Mouse (Mus musculus) fat pad, adult 2 months (tissue): ENCODE results near the gene Prr3.
"Not testable (repeated sequence)": the region's sequence is repeated elsewhere in the genome, so short reads cannot be mapped to it uniquely, and the experiment has no call there.

Source experiments
- DNase-seq: peaks from one replicate; pipeline ENCODE4 v3.0.0-alpha.2; 2011; ENCODE audit warnings: low read depth, low spot score; ENCODE audit errors: extremely low read depth

The Prr3 gene

DNA sequence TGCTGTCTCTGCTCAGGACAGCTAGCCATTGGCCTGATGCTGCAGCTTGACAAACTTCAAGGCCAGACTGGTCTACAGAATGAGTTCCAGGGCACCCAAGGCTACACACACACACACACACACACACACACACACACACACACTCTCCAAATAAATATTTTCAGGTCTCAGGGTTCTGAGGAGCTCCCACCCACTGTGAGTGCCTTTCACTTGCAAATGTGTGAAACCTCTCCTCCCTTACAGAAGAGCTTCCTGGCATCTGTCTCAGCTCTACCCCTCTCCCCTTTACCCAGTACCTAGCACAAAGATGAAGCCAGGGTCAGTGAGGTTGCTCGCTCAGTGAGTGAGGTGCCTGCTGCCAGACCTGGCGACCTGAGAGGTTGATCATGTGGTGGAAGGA, 40.9 kb downstream of the Prr3 start:
- no peak for DNase-seq

DNA sequence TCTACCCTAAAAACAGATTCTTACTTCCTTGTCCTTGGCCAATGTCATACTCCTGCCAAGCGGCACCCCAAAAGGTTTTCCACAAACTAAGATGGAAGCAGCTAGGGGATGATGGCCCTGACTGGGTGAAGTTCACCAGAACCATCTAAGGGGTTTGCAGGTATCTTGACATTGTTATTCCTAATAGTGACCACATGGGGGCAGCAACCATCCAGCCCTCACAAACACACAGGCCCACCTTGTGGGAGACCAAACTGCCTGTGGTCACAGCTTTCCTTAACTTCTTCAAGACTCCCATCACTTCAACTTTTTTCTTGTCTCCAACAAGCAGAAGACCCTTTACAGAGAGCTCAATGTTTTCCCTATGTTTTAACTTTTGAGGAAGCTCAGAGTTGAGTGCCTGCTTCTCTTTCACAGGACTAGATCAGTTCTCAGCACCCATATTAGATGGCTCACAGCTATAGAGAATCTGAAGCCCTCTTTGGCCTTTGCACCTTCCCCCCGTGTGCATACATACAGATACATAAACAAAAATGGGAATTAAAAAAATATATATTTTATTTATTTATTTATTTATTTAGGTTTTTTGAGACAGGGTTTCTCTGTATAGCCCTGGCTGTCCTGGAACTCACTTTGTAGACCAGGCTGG, 42.2 kb downstream of the Prr3 start:
- DNase-seq: no peak

- DNase-seq: not testable (repeated sequence)
Measured at GRCm38 (mm10) chr17:35935763-35936162, 44.3 kb downstream of the Prr3 start.

GRCm38 (mm10) chr17:35932608-35933007, 47.4 kb downstream of the Prr3 start:
- no peak for DNase-seq

GRCm38 (mm10) chr17:35930627-35931026, 49.4 kb downstream of the Prr3 start:
- DNase-seq: no peak

DNA sequence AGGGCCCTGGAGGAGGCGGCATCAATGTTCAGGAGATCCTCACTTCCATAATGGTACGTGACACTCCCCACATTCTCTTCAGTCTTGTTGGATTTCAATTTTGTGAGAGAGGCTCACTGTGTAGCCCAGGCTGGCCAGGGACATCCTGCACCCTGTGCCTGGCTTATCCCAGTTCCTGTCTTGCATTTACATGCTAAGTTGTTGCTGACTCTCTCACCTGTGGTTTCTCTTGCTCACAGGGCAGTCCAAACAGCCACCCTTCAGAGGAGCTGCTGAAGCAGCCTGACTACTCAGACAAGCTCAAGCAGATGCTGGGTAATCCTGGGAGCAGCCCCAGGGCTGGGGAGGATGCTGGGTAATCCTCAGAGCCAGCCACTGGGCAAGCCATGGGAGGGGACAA, 50.5 kb downstream of the Prr3 start:
- no peak for DNase-seq

DNA sequence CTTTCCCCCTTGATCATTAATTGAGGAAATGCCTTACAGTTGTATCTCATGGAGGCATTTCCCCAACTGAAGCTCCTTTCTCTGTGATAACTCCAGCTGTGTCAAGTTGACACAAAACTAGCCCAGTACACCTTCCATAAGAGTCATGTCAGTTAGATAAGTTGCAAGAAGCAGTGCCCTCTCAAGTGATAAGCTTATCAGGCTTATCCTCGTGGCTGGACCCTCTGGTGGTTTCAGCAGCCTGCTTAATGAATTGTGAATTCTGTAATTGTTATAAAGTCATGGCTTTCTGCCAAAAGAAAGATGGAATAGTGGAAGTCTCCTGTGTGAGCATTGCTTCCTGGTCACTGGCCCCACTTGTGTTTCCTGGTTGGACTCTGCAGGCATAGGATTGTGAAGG, 52.6 kb downstream of the Prr3 start:
- no peak for DNase-seq

DNA sequence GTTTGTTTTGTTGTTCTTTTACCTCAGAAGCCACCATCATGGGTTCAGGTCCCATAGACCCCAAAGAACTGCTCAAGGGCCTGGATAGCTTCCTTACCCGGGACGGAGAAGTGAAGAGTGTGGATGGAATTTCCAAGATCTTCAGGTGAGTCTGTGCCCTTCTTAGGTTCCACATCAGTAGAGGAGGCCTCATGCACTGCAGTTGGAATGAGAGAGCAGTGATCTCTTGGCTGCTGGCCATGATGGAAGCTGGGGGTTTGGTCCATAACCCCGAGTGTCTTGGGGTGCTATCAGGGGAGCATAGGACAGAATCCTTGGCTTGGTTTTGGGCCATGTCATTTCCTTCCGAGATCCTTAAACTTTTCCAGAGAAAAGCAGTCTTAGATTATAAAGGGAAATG, 56.8 kb downstream of the Prr3 start:
- DNase-seq: no peak

DNA sequence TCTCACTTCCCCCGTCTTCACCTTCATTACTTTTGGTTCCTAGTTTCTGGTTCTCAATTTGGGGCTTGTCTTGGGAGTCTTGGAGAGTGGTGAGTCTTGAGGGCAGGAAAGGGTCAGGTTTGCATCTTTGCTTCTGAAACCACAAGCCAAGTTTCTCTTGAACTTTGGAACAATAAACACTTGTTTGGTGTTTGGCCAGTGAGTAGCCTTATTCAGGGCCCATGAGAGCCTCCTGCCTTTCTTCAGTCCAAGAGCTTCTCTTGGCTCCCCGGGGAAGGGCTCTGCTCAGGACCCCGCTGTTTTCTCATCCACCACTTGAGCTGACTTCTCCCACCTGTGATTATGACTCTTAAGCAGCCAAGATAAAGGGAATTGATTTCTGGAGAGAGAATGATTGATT, 57.5 kb downstream of the Prr3 start:
- no peak for DNase-seq
